Mouse (Mus musculus): Measurements from ENCODE around the gene Hps5.

DNA sequence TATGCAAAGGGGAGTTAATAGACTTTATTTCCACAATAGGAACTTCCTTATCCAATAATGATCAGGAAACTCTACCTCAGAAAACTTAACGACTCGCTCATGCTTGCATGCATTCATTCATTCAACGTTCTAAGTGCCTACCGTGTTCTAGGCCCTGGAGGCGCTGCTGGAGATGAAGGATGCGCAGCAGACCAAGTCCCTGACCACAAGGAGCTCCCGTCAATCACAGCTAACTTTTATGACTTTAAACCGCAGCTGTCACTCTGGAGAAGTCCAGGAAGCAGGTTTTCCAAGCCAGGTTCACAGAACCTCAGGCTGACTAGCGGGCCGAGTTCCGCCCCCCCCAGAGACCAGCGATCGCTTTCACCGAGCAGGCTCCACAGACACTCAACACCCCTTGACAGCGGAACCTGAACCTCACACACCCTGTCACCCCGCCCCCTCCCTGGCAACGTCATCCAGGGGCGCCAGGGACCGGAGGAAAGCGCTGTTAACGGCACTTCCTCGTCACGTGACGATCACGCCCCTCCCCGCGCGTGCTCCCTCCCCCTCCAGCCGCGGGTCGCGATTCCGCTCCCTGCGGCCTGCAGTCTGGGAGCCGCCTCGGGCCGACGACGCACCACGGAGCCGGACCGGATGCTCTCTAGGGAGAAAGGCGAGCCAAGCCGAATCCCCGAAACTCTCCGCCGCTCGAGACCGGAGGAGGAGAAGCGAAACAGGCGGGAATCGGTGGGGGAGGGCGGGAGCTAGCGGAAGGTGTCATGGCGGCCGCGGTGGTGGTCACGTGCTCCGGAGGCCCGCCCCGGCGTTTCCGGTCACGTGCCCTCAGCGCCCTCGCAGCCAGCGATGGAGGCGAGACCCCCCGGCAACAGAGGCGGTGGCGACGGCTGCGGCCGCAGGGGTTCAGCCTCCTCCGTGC, at the start of gene Hps5, which contains the start of gene Gtf2h1:
- peak; percentile 21 for TF ChIP-seq CTCF (IDR thresholded peaks at IDR 0.05)
- TF ChIP-seq EP300 (IDR thresholded peaks at IDR 0.05) = no peak

Data from lung, postnatal 0 days (tissue).